Mouse (Mus musculus): ENCODE data around the gene Zscan21. TPM values are rescaled to one million over a fixed set of nuclear protein-coding genes. Genes with fewer than 3 reads are reported as not detected.

Gene Zscan21
- polyA plus RNA-seq, 1 experiment from 2014 or later, result 33.9 TPM

DNA sequence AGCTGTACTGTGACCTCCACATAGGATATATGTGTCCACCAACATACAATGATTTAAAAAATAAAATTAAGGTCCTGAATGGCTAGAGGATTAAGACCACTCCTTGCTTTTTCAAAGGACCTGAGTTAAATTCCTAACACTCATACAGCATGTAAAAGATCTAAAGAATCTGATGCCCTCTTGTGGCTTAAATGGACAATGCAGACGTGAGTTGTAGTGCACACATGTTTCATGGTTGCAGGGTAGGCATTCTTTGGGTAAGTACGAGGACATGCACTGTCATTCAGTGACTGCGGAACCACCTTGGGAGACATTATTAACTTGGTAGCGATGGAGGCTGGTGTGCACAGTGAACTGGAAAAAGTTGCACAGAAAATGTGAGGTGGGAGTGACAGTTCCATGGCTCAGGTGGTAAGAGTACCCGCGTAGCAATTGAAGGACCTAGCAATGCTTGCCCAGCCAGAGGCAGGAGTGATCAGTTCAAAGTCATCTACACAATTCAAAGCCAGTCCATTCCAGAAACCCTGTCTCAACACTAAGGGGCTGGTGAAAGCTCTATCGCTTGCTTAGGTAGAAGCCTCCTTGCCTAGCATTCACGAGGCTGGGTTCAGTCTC, 21.3 kb downstream of the Zscan21 start:
- Histone ChIP-seq H3K4me3 (ENCODE audit: low read depth, low read length) (no peak overlapping the region), H3K9me3 (ENCODE audit: control insufficient read depth, low read length) (no peaks in the 10 kb centered on the region), H3K9ac (ENCODE audit: low read depth, low read length) (no peak overlapping the region), H3K4me1 (replicated peaks; ENCODE audit: control insufficient read depth, insufficient read depth, low read length) (peaks cover 11% of the 10 kb centered on the region), H3K27me3 (replicated peaks; ENCODE audit: control insufficient read depth, insufficient read depth, low read length) (no peaks in the 10 kb centered on the region), H3K4me2 (no peak overlapping the region), H3K36me3 (ENCODE audit: control insufficient read depth, insufficient read depth, low read length) (peaks cover 18% of the 10 kb centered on the region; the same call in 1 of the 2 replicates), H3K27ac (ENCODE audit: low read depth, low read length) (no peak overlapping the region)
- WGBS, result 59% methylated on average over 8 of the region's 8 CpGs
- ATAC-seq (replicated peaks; ENCODE audit: low FRiP score) (peak; percentile 72), DNase-seq (ENCODE audit: low spot score) (no peak)

DNA sequence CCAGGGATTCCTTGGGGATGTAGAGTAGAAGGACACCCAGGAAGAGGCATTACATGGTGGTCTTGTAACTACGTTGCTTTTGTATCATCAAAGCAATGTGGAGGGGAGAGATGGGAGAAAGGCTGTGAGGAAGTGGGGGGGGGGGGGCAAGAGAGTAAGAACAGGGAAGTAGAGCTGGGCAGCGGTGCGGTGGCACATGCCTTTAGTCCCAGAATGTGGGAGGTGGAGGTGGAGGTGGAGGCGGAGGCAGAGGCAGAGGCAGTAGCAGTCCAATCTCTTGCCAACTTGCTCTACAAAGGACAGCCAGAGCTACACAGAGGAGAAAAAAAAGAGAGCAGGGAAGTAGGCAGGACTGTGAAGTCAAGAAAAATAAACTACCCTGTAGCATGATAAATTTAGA, 21.9 kb downstream of the Zscan21 start:
- no peak overlapping the region for H3K9ac ChIP-seq (ENCODE audit: low read depth, low read length)
- ATAC-seq (replicated peaks; ENCODE audit: low FRiP score) (no peak), DNase-seq (ENCODE audit: low spot score) (no peak)
- H3K4me2 ChIP-seq, result no peak overlapping the region
- H3K4me1 ChIP-seq (replicated peaks; ENCODE audit: control insufficient read depth, insufficient read depth, low read length), result peaks cover 11% of the 10 kb centered on the region
- H3K27me3 ChIP-seq (replicated peaks; ENCODE audit: control insufficient read depth, insufficient read depth, low read length), result no peaks in the 10 kb centered on the region
- H3K9me3 ChIP-seq (ENCODE audit: control insufficient read depth, low read length), result no peaks in the 10 kb centered on the region
- H3K4me3 ChIP-seq (ENCODE audit: low read depth, low read length), result no peak overlapping the region
- peaks cover 15% of the 10 kb centered on the region; the same call in 1 of the 2 replicates for H3K36me3 ChIP-seq (ENCODE audit: control insufficient read depth, insufficient read depth, low read length)
- 54% methylated on average over 4 of the region's 4 CpGs for WGBS
- no peak overlapping the region for H3K27ac ChIP-seq (ENCODE audit: low read depth, low read length)

DNA sequence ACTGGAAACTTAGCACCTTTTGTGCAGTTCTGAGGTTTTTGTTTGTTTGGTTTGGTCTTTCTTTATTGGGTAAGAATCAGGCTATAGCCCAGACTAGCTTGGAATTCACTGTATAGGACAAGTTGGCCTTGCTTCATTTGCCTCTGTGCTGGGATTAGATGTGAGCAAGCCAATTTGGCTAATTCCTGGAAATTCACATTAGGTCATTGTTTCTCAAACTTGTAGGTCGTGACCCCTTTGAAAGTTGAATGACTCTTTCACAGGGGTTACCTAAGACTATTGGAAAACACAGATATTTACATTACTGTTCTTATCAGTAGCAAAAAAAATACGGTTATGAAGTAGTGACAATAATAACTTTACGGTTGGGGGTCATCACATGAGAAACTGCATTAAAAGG, 37.7 kb downstream of the Zscan21 start:
- H3K9me3 ChIP-seq (ENCODE audit: control insufficient read depth, low read length), result no peaks in the 10 kb centered on the region
- no peaks in the 10 kb centered on the region for H3K27me3 ChIP-seq (replicated peaks; ENCODE audit: control insufficient read depth, insufficient read depth, low read length)
- H3K9ac ChIP-seq (ENCODE audit: low read depth, low read length), result no peak overlapping the region
- H3K4me1 ChIP-seq (replicated peaks; ENCODE audit: control insufficient read depth, insufficient read depth, low read length), result no peaks in the 10 kb centered on the region
- no peak overlapping the region for H3K27ac ChIP-seq (ENCODE audit: low read depth, low read length)
- H3K4me2 ChIP-seq, result peak overlapping the region; percentile 90
- H3K4me3 ChIP-seq (ENCODE audit: low read depth, low read length), result peak overlapping the region; percentile 85
- ATAC-seq (replicated peaks; ENCODE audit: low FRiP score) (no peak), DNase-seq (ENCODE audit: low spot score) (no peak)
- 71% methylated on average over 3 of the region's 3 CpGs for WGBS
- H3K36me3 ChIP-seq (ENCODE audit: control insufficient read depth, insufficient read depth, low read length), result peaks cover 12% of the 10 kb centered on the region; the same call in 1 of the 2 replicates

DNA sequence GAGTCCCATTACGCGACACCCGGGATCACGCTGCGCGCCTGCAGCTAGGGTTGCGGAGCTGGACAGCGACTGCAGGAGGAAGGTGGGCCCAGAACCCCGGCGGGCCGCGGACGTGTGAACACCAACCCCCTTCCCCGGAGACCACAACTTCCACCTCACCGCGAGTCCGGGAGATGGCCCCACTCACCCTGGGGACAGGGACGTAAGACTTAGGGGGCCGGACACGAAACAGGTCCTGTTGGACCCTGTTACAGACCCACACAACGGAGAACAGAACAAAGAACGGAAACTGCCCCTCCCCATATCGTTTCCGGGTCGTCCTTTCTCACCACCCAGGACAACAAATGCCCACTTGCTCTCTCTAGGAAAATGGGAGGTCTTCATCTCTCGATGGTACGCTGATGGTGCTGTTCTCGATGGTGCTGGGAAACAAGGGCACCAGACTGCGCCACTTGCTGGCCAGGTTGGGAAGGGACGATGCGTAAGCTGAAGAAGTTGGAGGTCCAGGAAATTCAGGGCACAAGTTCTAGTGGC, 38.8 kb downstream of the Zscan21 start, which contains the start of gene Zfp113:
TSS of gene Zfp113 (minus strand) at position 302 of the 534 bp plus-strand sequence.
- ATAC-seq (replicated peaks; ENCODE audit: low FRiP score) (peak; percentile 97), DNase-seq (ENCODE audit: low spot score) (peak; percentile 87)
- Histone ChIP-seq H3K4me1 (replicated peaks; ENCODE audit: control insufficient read depth, insufficient read depth, low read length) (0 out of 2 replicates have a peak, but pooled peaks cover 3% of the 10 kb centered on the region), H3K9ac (ENCODE audit: low read depth, low read length) (peak within 1 kb of the TSS; percentile 91), H3K9me3 (ENCODE audit: control insufficient read depth, low read length) (no peaks in the 10 kb centered on the region), H3K4me3 (ENCODE audit: low read depth, low read length) (peak within 1 kb of the TSS; percentile 85), H3K36me3 (ENCODE audit: control insufficient read depth, insufficient read depth, low read length) (peaks cover 9% of the 10 kb centered on the region; the same call in 1 of the 2 replicates), H3K27me3 (replicated peaks; ENCODE audit: control insufficient read depth, insufficient read depth, low read length) (no peaks in the 10 kb centered on the region), H3K27ac (ENCODE audit: low read depth, low read length) (peak within 1 kb of the TSS; percentile 65), H3K4me2 (peak within 1 kb of the TSS; percentile 90)
- under 1% methylated on average over 31 of the region's 31 CpGs for WGBS

DNA sequence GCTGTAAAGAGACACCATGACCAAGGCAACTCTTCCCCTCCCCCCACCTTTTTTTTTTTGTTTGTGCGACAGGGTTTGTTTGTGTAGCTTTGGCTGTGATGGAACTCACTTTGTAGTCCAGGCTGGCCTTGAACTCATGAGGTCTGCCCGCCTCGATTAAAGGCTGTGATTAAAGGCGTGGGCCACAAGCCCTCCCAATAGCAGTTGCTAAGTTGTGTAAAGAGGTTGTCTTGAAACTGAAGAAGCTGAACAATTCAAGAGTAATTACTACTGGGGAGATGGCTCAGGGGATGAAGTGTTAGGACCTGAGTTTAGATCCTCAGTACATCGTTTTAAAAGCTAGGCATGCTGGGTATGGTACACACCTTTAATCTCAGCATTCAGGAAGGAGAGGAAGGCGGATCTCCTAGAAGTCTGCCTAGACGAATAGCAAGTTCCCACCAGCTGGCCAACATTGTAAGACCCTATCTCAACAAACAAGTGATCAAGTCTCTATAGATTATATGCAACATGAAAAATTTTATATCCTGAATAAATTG, 43.6 kb downstream of the Zscan21 start:
- H3K36me3 ChIP-seq (ENCODE audit: control insufficient read depth, insufficient read depth, low read length), result peaks cover 30% of the 10 kb centered on the region
- H3K4me1 ChIP-seq (replicated peaks; ENCODE audit: control insufficient read depth, insufficient read depth, low read length), result peaks cover 16% of the 10 kb centered on the region
- peak overlapping the region; percentile 83 for H3K4me2 ChIP-seq
- H3K27ac ChIP-seq (ENCODE audit: low read depth, low read length), result no peak overlapping the region; the same call in 1 of the 2 replicates
- peak overlapping the region; percentile 82 for H3K9ac ChIP-seq (ENCODE audit: low read depth, low read length)
- peak overlapping the region; percentile 88 for H3K4me3 ChIP-seq (ENCODE audit: low read depth, low read length)
- no peaks in the 10 kb centered on the region for H3K9me3 ChIP-seq (ENCODE audit: control insufficient read depth, low read length)
- H3K27me3 ChIP-seq (replicated peaks; ENCODE audit: control insufficient read depth, insufficient read depth, low read length), result no peaks in the 10 kb centered on the region
- ATAC-seq (replicated peaks; ENCODE audit: low FRiP score) (no peak), DNase-seq (ENCODE audit: low spot score) (no peak)
- 64% methylated on average over 7 of the region's 7 CpGs for WGBS

DNA sequence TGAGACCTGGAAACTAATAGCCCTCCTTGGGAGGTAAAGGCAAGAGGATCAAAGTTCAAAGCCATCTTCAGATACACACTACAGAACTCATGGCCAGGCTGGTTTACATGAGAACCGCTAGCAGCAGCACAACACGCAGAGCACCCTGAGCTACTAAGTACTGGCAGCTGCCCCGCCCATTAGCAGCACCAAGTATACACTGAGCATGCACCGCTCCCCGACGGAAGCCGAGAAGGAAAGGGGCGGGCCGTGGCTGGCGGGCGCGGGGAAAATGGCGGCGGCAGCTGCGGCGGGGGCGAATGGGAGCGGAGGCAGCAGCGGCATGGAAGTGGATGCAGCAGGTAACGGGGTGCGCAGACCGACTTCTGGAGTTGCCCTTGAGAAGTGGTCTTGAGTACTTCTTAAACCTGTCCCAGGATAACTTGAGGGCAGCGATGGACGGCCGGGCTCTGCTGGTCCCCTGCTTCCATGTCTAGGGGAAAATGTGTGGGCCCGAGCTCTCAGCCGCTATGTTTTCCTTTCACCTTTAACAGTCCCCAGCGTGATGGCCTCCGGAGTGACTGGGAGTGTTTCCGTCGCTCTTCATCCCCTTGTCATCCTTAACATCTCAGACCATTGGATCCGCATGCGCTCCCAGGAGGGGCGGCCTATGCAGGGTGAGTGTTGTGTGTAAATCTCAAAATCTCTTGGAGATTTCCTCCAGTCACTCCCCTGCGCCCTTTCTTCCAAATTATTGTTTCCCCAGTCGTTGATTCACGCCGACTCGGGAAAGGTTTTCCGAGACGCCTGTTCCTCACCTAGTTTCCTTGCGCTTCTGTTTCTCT, 44.4 kb downstream of the Zscan21 start, which contains the start of gene Cops6:
TSS of gene Cops6 (plus strand) at position 230 of the 824 bp plus-strand sequence.
- peaks cover 16% of the 10 kb centered on the region for H3K4me1 ChIP-seq (replicated peaks; ENCODE audit: control insufficient read depth, insufficient read depth, low read length)
- DNase-seq (ENCODE audit: low spot score) (peak; percentile 96), ATAC-seq (replicated peaks; ENCODE audit: low FRiP score) (peak; percentile 93)
- peak within 1 kb of the TSS; percentile 82 for H3K9ac ChIP-seq (ENCODE audit: low read depth, low read length)
- under 1% methylated on average over 42 of the region's 42 CpGs for WGBS
- no peaks in the 10 kb centered on the region for H3K27me3 ChIP-seq (replicated peaks; ENCODE audit: control insufficient read depth, insufficient read depth, low read length)
- peak within 1 kb of the TSS; percentile 76 for H3K27ac ChIP-seq (ENCODE audit: low read depth, low read length)
- H3K9me3 ChIP-seq (ENCODE audit: control insufficient read depth, low read length), result no peaks in the 10 kb centered on the region
- H3K4me3 ChIP-seq (ENCODE audit: low read depth, low read length), result peak within 1 kb of the TSS; percentile 88
- H3K4me2 ChIP-seq, result peak within 1 kb of the TSS; percentile 83
- H3K36me3 ChIP-seq (ENCODE audit: control insufficient read depth, insufficient read depth, low read length), result peaks cover 37% of the 10 kb centered on the region

DNA sequence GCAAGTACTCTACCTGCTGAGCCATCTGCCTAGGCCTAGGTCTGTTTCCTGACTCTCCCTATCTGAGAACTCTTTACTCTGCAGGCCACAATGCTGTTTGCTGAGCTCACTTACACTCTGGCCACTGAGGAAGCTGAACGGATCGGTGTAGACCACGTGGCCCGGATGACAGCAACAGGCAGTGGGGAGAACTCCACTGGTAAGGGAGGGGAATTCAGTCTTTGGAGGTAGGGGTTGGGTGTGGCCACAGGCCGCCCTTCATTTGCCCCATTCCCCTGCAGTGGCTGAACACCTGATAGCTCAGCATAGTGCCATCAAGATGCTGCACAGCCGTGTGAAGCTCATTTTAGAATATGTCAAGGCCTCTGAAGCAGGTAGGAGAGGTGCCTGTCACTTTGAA, 46.3 kb downstream of the Zscan21 start:
- Histone ChIP-seq H3K27ac (ENCODE audit: low read depth, low read length) (no peak overlapping the region), H3K4me3 (ENCODE audit: low read depth, low read length) (no peak overlapping the region), H3K36me3 (ENCODE audit: control insufficient read depth, insufficient read depth, low read length) (peaks cover 57% of the 10 kb centered on the region), H3K4me1 (replicated peaks; ENCODE audit: control insufficient read depth, insufficient read depth, low read length) (peaks cover 16% of the 10 kb centered on the region), H3K9me3 (ENCODE audit: control insufficient read depth, low read length) (no peaks in the 10 kb centered on the region), H3K9ac (ENCODE audit: low read depth, low read length) (peak overlapping the region; percentile 11; the same call in 1 of the 2 replicates), H3K4me2 (peak overlapping the region; percentile 83; the same call in 1 of the 2 replicates), H3K27me3 (replicated peaks; ENCODE audit: control insufficient read depth, insufficient read depth, low read length) (no peaks in the 10 kb centered on the region)
- ATAC-seq (replicated peaks; ENCODE audit: low FRiP score) (no peak), DNase-seq (ENCODE audit: low spot score) (no peak)
- 62% methylated on average over 6 of the region's 6 CpGs for WGBS

DNA sequence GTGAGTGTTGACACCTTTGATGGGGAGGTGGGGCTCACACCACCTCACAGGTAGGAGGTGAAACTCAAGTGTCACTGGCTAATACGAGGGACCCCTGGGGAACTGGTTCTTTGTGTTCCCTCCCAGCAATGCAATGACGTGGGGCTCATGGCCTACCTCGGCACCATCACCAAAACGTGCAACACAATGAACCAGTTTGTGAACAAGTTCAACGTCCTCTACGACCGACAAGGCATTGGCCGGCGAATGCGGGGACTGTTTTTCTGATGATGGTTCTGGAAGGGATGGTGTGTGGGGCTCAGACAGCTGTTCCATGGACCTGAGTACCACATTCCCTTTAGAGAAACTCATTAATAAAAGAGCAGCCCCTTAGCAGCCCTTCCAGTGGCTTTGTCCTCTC, 46.9 kb downstream of the Zscan21 start:
- Histone ChIP-seq H3K27me3 (replicated peaks; ENCODE audit: control insufficient read depth, insufficient read depth, low read length) (no peaks in the 10 kb centered on the region), H3K4me2 (no peak overlapping the region; the same call in 1 of the 2 replicates), H3K4me1 (replicated peaks; ENCODE audit: control insufficient read depth, insufficient read depth, low read length) (peaks cover 16% of the 10 kb centered on the region), H3K9ac (ENCODE audit: low read depth, low read length) (no peak overlapping the region), H3K36me3 (ENCODE audit: control insufficient read depth, insufficient read depth, low read length) (peaks cover 61% of the 10 kb centered on the region), H3K27ac (ENCODE audit: low read depth, low read length) (no peak overlapping the region), H3K4me3 (ENCODE audit: low read depth, low read length) (no peak overlapping the region), H3K9me3 (ENCODE audit: control insufficient read depth, low read length) (no peaks in the 10 kb centered on the region)
- DNase-seq (ENCODE audit: low spot score) (no peak), ATAC-seq (replicated peaks; ENCODE audit: low FRiP score) (no peak)
- 77% methylated on average over 10 of the region's 10 CpGs for WGBS

All from liver, embryonic 11.5 days (tissue).